Mouse (Mus musculus) myocyte (in vitro differentiated cells): ENCODE results near the gene Drc7.

Experiments used
- CEBPB ChIP-seq: IDR thresholded peaks from 2 replicates; pipeline ENCODE4 v1.6.1; 2011; ENCODE audit warnings: mild to moderate bottlenecking, moderate library complexity; ENCODE audit not compliant: poor library complexity, insufficient read depth, severe bottlenecking
- E2F4 ChIP-seq: IDR thresholded peaks from one replicate; pipeline ENCODE4 v1.6.1; 2011; ENCODE audit warnings: mild to moderate bottlenecking, control low read depth, moderate library complexity; ENCODE audit not compliant: insufficient read depth
- MAX ChIP-seq: IDR thresholded peaks from one replicate; pipeline ENCODE4 v1.6.1; 2011; ENCODE audit warnings: low read depth, mild to moderate bottlenecking, control low read depth
- MYOD1 ChIP-seq, 3 experiments: IDR thresholded peaks; one replicate each; pipeline ENCODE4 v1.6.1; 2011; ENCODE audit warnings: control low read depth in 2 of 3, low read depth in 2 of 3, mild to moderate bottlenecking in 2 of 3, moderate library complexity in 1 of 3; ENCODE audit not compliant: insufficient read length in 2 of 3, control insufficient read depth in 1 of 3
- MYOG ChIP-seq, 3 experiments: IDR thresholded peaks; one replicate each; pipeline ENCODE4 v1.6.1; 2011; ENCODE audit warnings: control low read depth in 2 of 3, low read depth in 2 of 3, mild to moderate bottlenecking in 2 of 3; ENCODE audit not compliant: insufficient read length in 2 of 3, control insufficient read depth in 1 of 3, insufficient read depth in 1 of 3
- POLR2A ChIP-seq: IDR thresholded peaks from one replicate; pipeline ENCODE4 v1.6.1; 2011; ENCODE audit warnings: low read depth, mild to moderate bottlenecking, control low read depth, moderate library complexity; ENCODE audit not compliant: insufficient read length
- POLR2AphosphoS2 ChIP-seq: IDR thresholded peaks from one replicate; pipeline ENCODE4 v1.6.1; 2011; ENCODE audit warnings: low read depth, control low read depth; ENCODE audit not compliant: insufficient read length
- SRF ChIP-seq: IDR thresholded peaks from one replicate; pipeline ENCODE4 v1.6.1; 2011; ENCODE audit warnings: low read depth; ENCODE audit not compliant: control insufficient read depth, insufficient read length
- TCF12 ChIP-seq: IDR thresholded peaks from one replicate; pipeline ENCODE4 v1.6.1; 2011; ENCODE audit warnings: mild to moderate bottlenecking, control low read depth; ENCODE audit not compliant: poor library complexity, insufficient read depth, severe bottlenecking
- TCF3 ChIP-seq: IDR thresholded peaks from one replicate; pipeline ENCODE4 v1.6.1; 2011; ENCODE audit warnings: low read depth, control low read depth; ENCODE audit not compliant: insufficient read length
- USF1 ChIP-seq: IDR thresholded peaks from one replicate; pipeline ENCODE4 v1.6.1; 2011; ENCODE audit warnings: low read depth, mild to moderate bottlenecking, control low read depth, moderate library complexity

DNA sequence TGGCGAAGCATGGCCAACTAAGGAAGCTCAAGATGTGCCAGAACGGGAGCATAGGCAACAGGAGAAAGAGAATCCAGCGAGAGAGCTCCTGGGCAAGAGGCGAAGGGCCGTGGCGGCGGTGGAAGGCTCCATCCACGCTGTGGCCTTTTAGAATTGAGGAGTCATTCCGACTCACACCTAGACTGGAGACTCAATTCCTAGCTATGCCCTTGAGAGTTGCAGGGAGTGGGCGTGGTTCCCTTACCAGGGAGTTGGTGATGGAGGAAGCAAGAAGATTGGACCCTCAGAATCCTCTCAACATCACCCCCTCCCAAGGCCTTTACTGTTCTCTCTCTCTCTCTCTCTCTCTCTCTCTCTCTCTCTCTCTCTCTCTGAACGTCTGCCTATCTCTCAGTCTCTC, 26.7 kb downstream of the Drc7 start:
- TF ChIP-seq MAX (no peak), POLR2A (no peak), POLR2AphosphoS2 (no peak), E2F4 (no peak), TCF12 (no peak), MYOD1 (IDR thresholded peaks at IDR 0.05; ENCODE audit: control insufficient read depth in 1 of 3, insufficient read length in 2 of 3, low read depth in 2 of 3) (no peak), MYOG (IDR thresholded peaks at IDR 0.05; ENCODE audit: control insufficient read depth in 1 of 3, insufficient read depth in 1 of 3, insufficient read length in 2 of 3, low read depth in 2 of 3) (no peak), USF1 (no peak), SRF (no peak), TCF3 (no peak), CEBPB (no peak)
